Mouse (Mus musculus) cortical plate, adult 2 months (tissue): ENCODE measurements at regions not wholly inside any gene's neighbourhood (a gene's known extent, or its start where the extent isn't known, plus 50 kb on each side); places are given as distances from the start of the nearest gene placed in this dataset.

Experiments used
- CTCF ChIP-seq: fragments of 200-500 bp; IDR thresholded peaks from 2 replicates; pipeline ENCODE4 v1.5.1; 2011; ENCODE audit warnings: mild to moderate bottlenecking, control low read depth, low read length; ENCODE audit not compliant: insufficient read depth; ENCODE audit errors: extremely low read depth
- POLR2A ChIP-seq: fragments of 200-500 bp; IDR thresholded peaks from 2 replicates; pipeline ENCODE4 v1.6.1; 2011; ENCODE audit warnings: mild to moderate bottlenecking, low read length, control low read depth; ENCODE audit not compliant: insufficient read depth; ENCODE audit errors: extremely low read depth

DNA sequence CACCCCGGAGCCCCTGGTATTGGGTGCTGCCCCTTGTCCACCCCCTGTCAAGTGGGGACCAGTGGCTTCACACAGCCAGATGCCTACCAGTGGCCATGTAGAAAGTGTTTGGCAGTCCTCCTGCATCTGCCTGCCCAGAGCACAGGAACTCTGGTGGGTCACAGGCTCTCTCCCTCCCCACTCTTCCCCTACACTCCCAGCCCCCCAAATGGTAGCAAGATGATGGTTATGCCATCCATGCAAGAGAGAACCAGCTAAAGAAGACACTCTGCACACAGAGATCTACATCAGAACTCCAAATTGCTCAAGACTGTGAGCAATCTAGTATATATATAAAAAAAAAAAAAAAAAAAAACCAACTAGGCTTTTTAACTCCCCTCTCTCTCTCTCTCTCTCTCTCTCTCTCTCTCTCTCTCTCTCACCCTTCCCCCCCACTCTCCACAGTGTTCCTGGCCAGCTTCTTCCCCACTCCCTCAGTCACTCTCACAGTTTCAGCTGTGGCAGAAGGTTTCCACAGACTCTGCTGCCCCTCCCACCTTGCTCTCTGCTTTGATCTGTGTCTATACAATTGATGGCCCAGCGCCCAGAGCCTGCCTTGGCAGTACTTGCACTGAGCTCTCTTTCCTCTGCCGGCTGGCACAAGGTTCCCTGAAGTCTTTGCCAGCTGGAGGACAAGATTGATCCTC lies 245.4 kb upstream of the 1700008P02Rik start:
- TF ChIP-seq CTCF (no peak), POLR2A (no peak)
